Mouse (Mus musculus): ENCODE measurements around the gene Phospho1.

Gene Phospho1

DNA sequence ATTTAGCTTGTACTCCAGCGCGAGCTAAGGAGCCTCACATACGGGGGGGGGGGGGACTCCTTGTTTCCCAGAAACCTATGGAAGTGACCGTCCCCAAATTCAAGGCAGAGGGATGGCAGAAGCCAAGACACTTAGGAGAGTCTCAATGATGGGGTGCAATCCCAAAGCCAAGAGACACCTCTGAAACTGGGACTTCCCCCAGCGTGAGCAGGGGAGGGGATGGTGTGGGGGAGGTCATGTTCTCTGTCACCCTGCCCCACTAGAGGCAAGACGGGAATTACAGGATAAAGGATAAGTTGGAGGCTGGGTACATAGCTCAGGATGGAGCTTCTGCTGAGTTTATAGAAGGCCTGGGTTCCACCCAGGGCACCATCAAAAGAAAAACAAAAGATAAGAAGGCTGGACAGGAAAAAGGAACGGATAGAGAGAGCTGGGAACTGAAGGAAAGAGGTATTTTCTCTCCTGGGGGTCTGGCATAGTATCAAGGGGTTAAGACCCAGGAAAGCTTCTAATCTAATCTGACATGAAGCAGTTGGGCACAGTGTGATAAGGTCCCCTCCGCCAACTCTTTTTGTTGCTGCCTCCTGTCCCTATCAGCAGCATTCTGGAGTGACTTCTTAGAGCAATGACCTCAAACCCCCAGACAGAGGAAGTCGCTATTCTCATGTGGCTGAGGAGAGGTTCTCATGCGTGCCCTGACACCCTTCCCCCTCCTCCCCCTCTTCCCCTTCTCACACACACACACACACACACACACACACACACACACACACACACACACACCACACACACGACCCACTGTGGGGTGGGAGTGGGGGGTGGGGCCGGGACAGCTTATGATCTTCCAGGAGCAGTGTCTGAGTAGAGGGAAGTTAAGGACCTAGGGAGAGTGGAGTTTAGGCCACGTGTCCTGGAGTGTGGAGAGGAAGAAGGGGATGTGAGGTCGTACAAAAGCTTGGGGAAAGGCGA lies 10.7 kb downstream of the Phospho1 start:
- DNase-seq, result no peak

DNA sequence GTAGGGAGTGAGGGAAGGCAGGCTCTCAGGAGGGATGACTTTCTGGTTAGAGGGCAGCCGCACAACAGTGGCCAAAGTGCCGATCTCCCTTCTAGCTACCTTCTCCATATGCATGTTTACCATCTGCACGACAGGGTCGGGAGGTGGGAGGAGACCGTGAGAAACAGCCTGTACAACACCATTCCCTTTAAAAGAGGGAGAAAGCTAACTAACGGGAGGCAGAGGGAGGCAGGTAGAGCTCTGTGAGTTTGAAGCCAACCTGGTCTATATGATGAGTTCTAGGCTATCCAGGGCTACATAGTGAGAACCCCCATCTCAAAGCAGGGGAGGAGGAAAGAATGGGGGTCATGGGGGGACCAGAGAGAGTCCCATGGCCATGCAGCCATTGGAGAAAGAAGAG lies 11.5 kb downstream of the Phospho1 start:
- no peak for DNase-seq

- no peak for DNase-seq
These were observed 12.1 kb downstream of the Phospho1 start for GRCm38 (mm10) chr11:95836433-95836832.

DNA sequence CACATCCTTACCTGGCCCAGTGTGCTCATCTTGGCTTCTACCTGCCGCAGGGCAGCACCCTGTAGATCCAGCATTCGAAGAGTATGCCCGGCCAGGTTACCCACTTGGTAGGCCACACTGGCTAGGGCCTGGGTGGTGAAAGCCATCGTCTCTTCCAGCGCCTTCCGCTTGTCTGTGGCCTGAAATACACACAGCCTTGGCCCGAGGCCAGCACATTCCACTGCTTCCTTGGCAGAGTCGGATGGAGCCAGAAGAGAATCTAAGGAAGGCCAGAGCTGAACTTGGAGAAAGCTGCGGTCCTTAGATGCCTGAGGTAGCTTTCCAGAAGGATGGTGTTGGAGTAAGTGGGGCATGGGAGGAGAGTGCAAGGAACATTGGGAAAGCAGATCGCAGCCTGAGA lies 12.8 kb downstream of the Phospho1 start, which contains the start of gene Gngt2:
TSS of gene Gngt2 (plus strand) at position 158 of the 400 bp plus-strand sequence.
- DNase-seq, result peak; percentile 91

DNA sequence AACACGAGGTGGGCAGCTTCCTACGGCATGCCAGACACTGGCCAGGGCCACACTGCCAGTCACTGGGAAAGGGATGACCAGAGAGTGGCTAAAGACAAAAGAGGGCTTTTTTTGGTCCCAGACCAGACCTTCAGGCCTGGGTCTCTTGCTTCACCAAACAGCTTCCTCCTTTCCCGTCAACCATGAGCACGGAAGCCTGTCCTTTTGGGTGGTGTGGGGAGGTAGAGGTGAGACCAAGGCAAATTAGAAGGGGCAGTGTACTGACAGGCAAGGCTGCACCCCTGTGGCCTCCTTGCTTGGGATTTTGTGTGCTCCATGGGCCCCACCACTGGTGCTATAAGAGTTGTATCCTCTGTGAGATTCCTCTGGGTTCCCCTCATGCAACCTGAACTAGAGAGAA lies 14.3 kb downstream of the Phospho1 start:
- DNase-seq, result no peak

- DNase-seq, result no peak
These were observed 14.9 kb downstream of the Phospho1 start for GRCm38 (mm10) chr11:95838999-95839868.

- DNase-seq, result no peak
These were observed 16.6 kb downstream of the Phospho1 start for GRCm38 (mm10) chr11:95840694-95841497.

- DNase-seq, result no peak
These were observed 17.2 kb downstream of the Phospho1 start for GRCm38 (mm10) chr11:95841498-95841830.

DNA sequence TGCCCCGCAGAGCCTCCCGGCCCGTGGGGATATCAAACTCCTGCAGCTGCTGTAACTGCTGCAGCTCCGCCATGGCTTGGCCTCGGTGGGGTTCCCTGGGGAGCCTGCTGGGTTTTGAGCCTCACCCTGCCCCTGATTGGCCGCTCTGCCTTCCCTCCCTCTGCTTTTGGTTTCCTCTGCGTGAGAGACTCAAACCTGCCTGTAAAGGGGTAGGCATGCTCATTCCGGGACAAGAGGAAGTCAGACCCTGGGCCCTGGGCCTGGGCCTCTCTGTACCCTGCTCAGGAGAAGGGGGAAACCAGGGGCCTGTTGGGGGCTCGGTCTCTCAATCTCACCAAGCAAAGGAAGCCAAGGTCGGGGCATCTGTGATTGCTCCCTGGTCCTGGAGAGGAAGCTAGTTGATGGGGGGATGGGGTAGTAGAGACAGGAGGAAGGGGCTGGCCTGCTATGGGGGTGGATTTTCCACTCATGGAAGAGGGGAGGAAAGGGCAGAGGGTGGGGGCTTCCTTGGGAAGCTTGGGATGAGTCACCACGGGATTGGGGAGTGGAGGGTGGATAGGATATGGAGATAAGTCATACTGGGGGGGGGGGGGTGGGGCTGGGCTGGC lies 17.9 kb downstream of the Phospho1 start, which contains the start of gene Abi3:
TSS of gene Abi3 (minus strand) at position 403 of the 608 bp plus-strand sequence.
- peak; percentile 60 for DNase-seq

GRCm38 (mm10) chr11:95842953-95843352 lies 18.7 kb downstream of the Phospho1 start:
- DNase-seq, result no peak

- no peak for DNase-seq
These were observed 19.2 kb downstream of the Phospho1 start for GRCm38 (mm10) chr11:95843421-95843950.

GRCm38 (mm10) chr11:95844935-95845334 lies 20.6 kb downstream of the Phospho1 start:
- no peak for DNase-seq

DNA sequence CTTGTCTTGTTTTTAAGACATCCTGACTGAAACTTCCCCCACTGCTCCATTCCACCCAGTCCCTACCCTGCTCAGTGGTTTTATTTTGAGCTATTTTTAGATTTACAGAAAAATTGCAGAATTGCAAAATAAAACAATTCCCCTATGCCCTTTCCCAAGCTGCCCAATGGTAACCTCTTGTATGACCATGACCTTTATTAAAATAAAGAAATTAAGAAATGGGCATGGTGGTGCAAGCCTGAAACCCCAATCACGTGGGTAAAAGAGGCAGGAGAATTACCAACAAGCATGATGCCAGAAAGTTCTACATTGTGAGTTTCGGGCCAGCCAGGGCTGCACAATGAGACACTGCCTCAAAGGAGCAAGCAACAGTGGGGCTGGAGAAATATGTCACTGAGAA lies 26.6 kb downstream of the Phospho1 start:
- DNase-seq, result no peak

DNA sequence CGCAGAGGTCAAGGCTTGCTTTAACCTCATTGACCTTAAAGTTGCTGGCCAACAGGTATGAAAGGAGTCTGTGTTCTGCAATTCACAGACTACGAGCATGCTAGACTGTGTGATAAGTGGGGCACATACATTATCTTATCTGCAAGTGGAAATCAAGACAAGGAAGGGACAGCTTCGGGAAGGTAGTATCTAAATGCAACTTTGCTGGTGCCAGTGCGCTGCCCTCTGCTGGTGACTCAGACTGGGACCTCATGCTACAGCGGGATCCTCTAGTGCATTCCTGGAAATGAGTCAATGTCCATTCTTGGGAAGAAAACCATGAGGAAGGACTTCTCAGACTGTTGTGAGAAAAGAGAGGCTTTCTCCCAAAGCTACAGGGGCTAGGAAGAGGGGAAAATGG lies 29.4 kb downstream of the Phospho1 start:
- peak; percentile 81 for DNase-seq

DNA sequence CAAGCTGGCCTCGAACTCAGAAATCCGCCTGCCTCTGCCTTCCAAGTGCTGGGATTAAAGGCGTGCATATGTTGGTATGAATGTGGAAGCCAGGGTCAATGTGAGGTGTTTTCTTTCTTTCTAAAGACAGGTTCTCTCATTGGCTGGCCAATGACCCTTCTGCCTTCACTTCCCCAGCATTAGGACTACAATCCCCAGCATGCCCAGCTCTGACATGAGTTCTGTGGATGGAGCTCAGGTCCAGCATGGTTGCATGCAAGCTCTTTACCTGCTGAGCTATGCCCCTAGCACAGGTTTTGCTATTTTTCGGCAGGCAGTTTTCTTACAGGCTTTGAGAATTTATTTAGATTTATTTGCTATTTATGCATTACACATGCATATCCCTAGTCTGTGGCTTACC lies 33.0 kb downstream of the Phospho1 start:
- DNase-seq, result no peak

GRCm38 (mm10) chr11:95857716-95858527 lies 33.6 kb downstream of the Phospho1 start:
- DNase-seq, result no peak

GRCm38 (mm10) chr11:95858528-95859467 lies 34.5 kb downstream of the Phospho1 start:
- DNase-seq, result peak; percentile 98

DNA sequence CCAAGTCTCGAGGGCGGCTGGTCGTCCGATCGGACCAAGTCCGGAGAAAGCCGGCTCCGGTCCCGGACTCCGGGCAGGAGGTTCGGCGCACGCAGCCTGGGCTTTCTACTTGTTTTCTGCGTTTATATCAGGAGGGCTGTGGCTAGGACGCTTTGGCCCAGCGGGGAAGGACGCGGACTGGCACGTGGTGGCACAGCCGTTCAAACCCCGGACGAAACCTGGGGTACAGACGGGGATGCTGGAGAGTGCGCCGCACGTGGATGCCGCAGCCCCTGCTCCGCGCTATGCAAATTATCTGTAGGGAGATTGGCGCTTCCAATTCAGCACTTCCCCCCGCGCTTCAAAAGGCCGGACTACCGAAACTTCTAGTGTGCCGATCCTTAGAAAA lies 35.2 kb downstream of the Phospho1 start:
- DNase-seq, result no peak

- no peak for DNase-seq
These were observed 35.8 kb downstream of the Phospho1 start for GRCm38 (mm10) chr11:95860071-95860490.

DNA sequence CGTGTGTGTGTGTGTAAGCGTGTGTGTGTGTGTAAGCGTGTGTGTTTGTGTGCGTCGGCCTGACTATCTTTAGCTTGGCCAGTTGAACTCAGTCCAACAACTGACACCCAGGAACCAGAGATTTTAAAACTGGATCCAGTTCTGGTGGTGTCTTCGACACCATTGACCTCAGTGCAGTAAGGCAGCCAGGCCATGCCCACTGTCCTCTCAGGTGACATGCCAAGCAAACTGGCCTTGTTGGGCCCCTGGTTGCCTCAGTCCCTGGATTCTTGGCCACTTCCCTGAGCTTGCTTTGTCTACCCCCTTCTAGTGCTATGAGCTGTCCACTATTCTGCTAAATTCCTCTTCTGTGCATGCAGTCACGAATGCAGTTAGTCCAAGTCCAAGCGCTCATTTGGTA lies 37.1 kb downstream of the Phospho1 start:
- no peak for DNase-seq
